Mouse (Mus musculus): ENCODE data around the gene Plxna4.

DNA sequence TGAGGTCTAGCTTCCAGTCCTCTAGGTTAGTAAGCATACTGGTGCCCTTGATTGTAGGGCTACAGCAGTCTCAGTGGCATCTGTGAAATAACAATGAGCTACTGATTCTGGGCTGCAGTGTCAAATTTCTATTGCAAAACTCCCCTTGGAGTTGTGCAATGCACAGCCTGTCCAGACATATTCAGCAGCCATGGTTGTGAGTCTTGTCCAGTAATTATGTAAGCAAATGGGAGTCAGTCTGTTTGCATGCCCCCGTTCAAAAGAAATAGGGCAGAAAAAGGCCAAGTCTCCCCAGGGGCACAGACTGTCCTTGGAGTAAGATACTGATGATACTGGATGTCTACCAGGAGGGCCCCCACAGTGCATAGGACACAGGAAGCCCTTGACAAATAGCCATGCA lies 420.3 kb downstream of the Plxna4 start:
- TF ChIP-seq GATA1 (IDR thresholded peaks at IDR 0.05; ENCODE audit: borderline replicate concordance, low read length) (no peak), FLI1 (IDR thresholded peaks at IDR 0.05; ENCODE audit: low read length) (no peak)
